Mouse (Mus musculus) neural tube, embryonic 11.5 days (tissue): ENCODE measurements at regions not wholly inside any gene's neighbourhood (a gene's known extent, or its start where the extent isn't known, plus 50 kb on each side); places are given as distances from the start of the nearest gene placed in this dataset.

Experiments used
- ATAC-seq: fragments of 200-750 bp; cut with Nextera tagmentation; 2 replicates; pipeline ENCODE4 v1.8.0; 2017; ENCODE audit warnings: moderate number of reproducible peaks, mild to moderate bottlenecking, moderate TSS enrichment, moderate library complexity; ENCODE audit not compliant: insufficient read depth, low FRiP score, low TSS enrichment
- DNase-seq: peaks from one replicate; pipeline ENCODE4 v3.0.0-alpha.2; 2015; ENCODE audit warnings: low spot score
- H3K27ac ChIP-seq: fragments of 300-500 bp; sonication (generic); 2 replicates; pipeline ENCODE4 v1.5.1; 2014; ENCODE audit warnings: low read depth, mild to moderate bottlenecking, low read length
- H3K27me3 ChIP-seq: fragments of 300-500 bp; sonication (generic); 2 replicates; pipeline ENCODE4 v1.6.1; 2014; ENCODE audit warnings: mild to moderate bottlenecking, low read length, mixed read lengths; ENCODE audit not compliant: control insufficient read depth, insufficient read depth
- H3K36me3 ChIP-seq: fragments of 300-500 bp; sonication (generic); 2 replicates; pipeline ENCODE4 v1.6.1; 2014; ENCODE audit warnings: mild to moderate bottlenecking, low read length, moderate library complexity, mixed read lengths; ENCODE audit not compliant: control insufficient read depth, insufficient read depth
- H3K4me1 ChIP-seq: fragments of 300-500 bp; sonication (generic); 2 replicates; pipeline ENCODE4 v1.6.1; 2014; ENCODE audit warnings: low read length, mixed read lengths; ENCODE audit not compliant: control insufficient read depth, insufficient read depth
- H3K4me2 ChIP-seq: fragments of 300-500 bp; sonication (generic); 2 replicates; pipeline ENCODE4 v1.6.1; 2014; ENCODE audit warnings: low read depth, mild to moderate bottlenecking, moderate library complexity
- H3K4me3 ChIP-seq: fragments of 300-500 bp; sonication (generic); 2 replicates; pipeline ENCODE4 v1.5.1; 2014; ENCODE audit warnings: low read depth, low read length
- H3K9ac ChIP-seq: fragments of 300-500 bp; sonication (generic); 2 replicates; pipeline ENCODE4 v1.6.1; 2014; ENCODE audit warnings: mild to moderate bottlenecking, low read length
- H3K9me3 ChIP-seq: fragments of 300-500 bp; sonication (generic); 2 replicates; pipeline ENCODE4 v1.6.1; 2016; ENCODE audit warnings: low read length; ENCODE audit not compliant: control insufficient read depth
- WGBS: fragments of 180-500 bp; shearing (Covaris S2); extraction: QIAGEN DNeasy Blood & Tissue Kit; methylation state at CpG from one replicate; pipeline ENCODE4 v1.1.7; 2014; 5-methylcytosine and 5-hydroxymethylcytosine counted together

DNA sequence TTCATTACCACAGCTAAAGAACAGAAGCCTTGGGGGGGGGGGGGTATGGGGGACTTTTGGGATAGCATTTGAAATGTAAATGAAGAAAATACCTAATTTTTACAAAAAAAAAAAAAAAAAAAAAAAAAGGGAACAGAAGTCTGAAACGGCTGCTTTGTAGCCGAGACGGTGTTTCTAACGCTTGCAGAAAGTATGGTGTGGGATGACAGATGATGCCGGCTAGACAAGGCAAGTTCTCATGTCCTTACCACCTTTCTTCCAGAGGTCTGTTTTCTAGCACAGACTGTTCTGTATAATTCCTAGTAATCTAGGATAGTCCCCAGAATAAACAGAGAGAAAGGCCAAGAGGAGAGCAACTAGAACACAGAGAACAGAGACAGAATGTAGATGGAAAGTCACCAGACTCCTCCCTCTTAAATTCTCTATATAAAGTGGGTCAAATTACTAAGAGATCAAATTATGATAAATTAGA is 67.2 kb upstream of the Chd2 start:
- ATAC-seq (no peak), DNase-seq (no peak)
- no peak overlapping the region for H3K9ac ChIP-seq
- WGBS = 46% methylated on average over 5 of the region's 5 CpGs
- H3K9me3 ChIP-seq = no peaks in the 10 kb centered on the region
- no peak overlapping the region for H3K4me3 ChIP-seq
- no peaks in the 10 kb centered on the region for H3K27me3 ChIP-seq
- no peak overlapping the region for H3K4me2 ChIP-seq
- H3K4me1 ChIP-seq = peaks cover 12% of the 10 kb centered on the region; the same call in 1 of the 2 replicates
- H3K27ac ChIP-seq = no peak overlapping the region
- no peaks in the 10 kb centered on the region for H3K36me3 ChIP-seq

DNA sequence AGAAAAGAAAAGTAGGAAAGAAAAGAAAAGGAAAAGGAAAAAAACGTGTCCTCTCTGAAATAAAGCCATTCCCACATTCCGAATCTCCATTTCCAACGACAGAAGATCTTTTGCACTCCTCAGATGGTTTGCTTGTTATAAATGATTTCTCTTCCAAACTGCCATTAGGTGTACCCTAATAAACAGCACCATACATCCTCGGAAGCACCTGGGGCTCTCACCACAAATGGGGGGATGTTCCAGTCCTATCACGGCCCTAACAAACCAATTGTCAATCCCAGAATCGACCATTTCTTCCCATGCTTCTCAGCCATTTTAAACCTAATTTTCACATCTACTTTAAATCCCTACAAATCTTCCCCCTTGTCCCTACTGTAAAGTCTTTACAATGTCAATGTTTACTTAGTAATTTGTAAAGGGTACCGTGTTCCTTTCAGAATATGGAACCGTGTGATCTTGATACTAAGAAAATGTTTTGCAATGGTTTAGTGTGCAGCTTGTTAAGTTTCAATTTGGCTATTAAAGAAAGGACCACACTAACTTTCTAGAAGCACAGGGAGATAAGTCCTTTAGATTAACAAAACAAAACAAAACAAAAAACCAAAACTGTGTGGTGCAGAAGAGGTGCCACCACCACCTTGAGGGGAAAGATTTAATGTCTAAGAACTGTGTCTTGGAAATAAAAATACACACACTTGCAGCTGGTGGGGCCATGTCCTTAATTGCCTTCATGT is 66.6 kb upstream of the Chd2 start:
- WGBS = 33% methylated on average over 8 of the region's 8 CpGs
- ATAC-seq = no peak
- no peak overlapping the region for H3K4me3 ChIP-seq

DNA sequence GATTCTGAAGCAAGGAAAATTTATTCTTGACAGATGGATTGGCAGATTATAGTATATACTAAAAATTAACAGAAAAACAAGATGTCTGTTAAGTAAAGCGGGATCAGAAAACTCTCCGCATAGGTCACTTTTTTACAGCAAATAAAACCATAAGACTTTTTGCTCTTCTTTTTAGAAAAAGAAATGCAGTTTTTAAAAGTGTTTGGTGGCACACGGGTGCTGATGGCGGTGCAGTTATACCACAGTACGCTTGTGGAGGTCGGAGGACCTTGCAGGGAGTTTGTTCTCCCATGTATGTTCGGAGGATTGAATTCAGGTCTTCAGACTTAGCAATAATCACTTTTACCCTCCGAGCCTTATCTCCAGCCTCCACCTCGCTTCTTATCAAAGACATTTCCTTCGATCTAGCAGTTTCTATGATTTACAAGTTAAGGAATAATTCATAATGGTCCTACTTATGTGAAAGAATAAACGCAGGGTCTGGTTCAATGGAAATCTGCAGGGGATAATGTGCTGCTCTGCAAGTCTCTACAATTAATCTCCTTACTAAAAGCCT is 65.9 kb upstream of the Chd2 start:
- H3K4me2 ChIP-seq = peak overlapping the region; percentile 45
- no peaks in the 10 kb centered on the region for H3K9me3 ChIP-seq
- H3K4me3 ChIP-seq = peak overlapping the region; percentile 19; the same call in 1 of the 2 replicates
- H3K27me3 ChIP-seq = no peaks in the 10 kb centered on the region
- ATAC-seq (no peak), DNase-seq (no peak)
- WGBS = 15% methylated on average over 11 of the region's 11 CpGs
- no peaks in the 10 kb centered on the region for H3K36me3 ChIP-seq
- H3K9ac ChIP-seq = peak overlapping the region; percentile 45
- peak overlapping the region; percentile 83 for H3K27ac ChIP-seq
- peaks cover 12% of the 10 kb centered on the region; the same call in 1 of the 2 replicates for H3K4me1 ChIP-seq

More for the DNA sequence above, 66.6 kb upstream of the Chd2 start:
- Histone ChIP-seq H3K27ac (no peak overlapping the region; the same call in 1 of the 2 replicates), H3K4me1 (peaks cover 12% of the 10 kb centered on the region; the same call in 1 of the 2 replicates), H3K36me3 (no peaks in the 10 kb centered on the region), H3K27me3 (no peaks in the 10 kb centered on the region), H3K9me3 (no peaks in the 10 kb centered on the region), H3K9ac (no peak overlapping the region), H3K4me2 (peak overlapping the region; percentile 45; the same call in 1 of the 2 replicates)
- DNase-seq = no peak

- H3K4me1 ChIP-seq = peaks cover 12% of the 10 kb centered on the region; the same call in 1 of the 2 replicates
- ATAC-seq (peak; percentile 87), DNase-seq (peak; percentile 96)
- H3K27ac ChIP-seq = peak overlapping the region; percentile 83
- H3K36me3 ChIP-seq = no peaks in the 10 kb centered on the region
- 3% methylated on average over 30 of the region's 30 CpGs for WGBS
- H3K27me3 ChIP-seq = no peaks in the 10 kb centered on the region
- peak overlapping the region; percentile 45 for H3K9ac ChIP-seq
- H3K9me3 ChIP-seq = no peaks in the 10 kb centered on the region
- H3K4me3 ChIP-seq = peak overlapping the region; percentile 19
- H3K4me2 ChIP-seq = peak overlapping the region; percentile 45
Measured at GRCm38 (mm10) chr7:73606677-73607449, 65.2 kb upstream of the Chd2 start.

DNA sequence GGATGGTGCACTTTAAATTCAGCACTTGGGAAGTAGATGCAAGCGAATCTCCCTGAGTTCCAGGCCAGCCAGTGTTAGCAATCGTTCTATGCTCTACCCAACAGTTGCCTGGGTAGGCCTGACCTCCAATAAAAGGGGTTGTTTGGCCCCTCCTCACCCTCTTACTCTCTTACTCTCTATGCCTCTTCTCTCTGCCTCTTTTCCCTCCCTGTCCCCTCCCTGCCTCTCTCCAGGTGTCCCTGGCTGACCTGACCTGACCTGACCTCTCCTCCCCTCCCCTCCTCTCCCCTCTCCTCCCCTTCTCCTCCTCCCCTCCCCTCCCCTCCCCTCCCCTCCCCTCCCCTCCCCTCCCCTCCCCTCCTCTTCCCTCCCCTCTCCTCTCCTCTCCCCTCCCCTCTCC is 63.0 kb upstream of the Chd2 start:
- Histone ChIP-seq H3K4me1 (peaks cover 12% of the 10 kb centered on the region; the same call in 1 of the 2 replicates), H3K9me3 (no peaks in the 10 kb centered on the region), H3K27me3 (no peaks in the 10 kb centered on the region), H3K4me2 (no peak overlapping the region), H3K36me3 (no peaks in the 10 kb centered on the region), H3K9ac (no peak overlapping the region), H3K27ac (no peak overlapping the region), H3K4me3 (no peak overlapping the region)
- 42% methylated on average over 2 of the region's 2 CpGs for WGBS
- ATAC-seq = no peak
- no peak for DNase-seq

GRCm38 (mm10) chr7:73602815-73603551 is 61.4 kb upstream of the Chd2 start:
- H3K9ac ChIP-seq = no peak overlapping the region
- H3K4me1 ChIP-seq = peaks cover 3% of the 10 kb centered on the region; the same call in 1 of the 2 replicates
- no peak overlapping the region for H3K4me2 ChIP-seq
- no peaks in the 10 kb centered on the region for H3K36me3 ChIP-seq
- DNase-seq = no peak
- H3K27ac ChIP-seq = no peak overlapping the region
- 39% methylated on average over 4 of the region's 4 CpGs for WGBS
- H3K4me3 ChIP-seq = no peak overlapping the region
- H3K27me3 ChIP-seq = no peaks in the 10 kb centered on the region
- no peak for ATAC-seq
- no peaks in the 10 kb centered on the region for H3K9me3 ChIP-seq

GRCm38 (mm10) chr7:73601336-73601735 is 59.7 kb upstream of the Chd2 start:
- no peaks in the 10 kb centered on the region for H3K36me3 ChIP-seq
- H3K4me1 ChIP-seq = peaks cover 7% of the 10 kb centered on the region
- no peak overlapping the region for H3K4me2 ChIP-seq
- no peak overlapping the region for H3K9ac ChIP-seq
- ATAC-seq = no peak
- no peaks in the 10 kb centered on the region for H3K27me3 ChIP-seq
- no peaks in the 10 kb centered on the region for H3K9me3 ChIP-seq
- no peak overlapping the region for H3K27ac ChIP-seq
- WGBS = 73% methylated on average over 2 of the region's 2 CpGs
- no peak for DNase-seq
- no peak overlapping the region for H3K4me3 ChIP-seq

GRCm38 (mm10) chr7:73600776-73601175 is 59.1 kb upstream of the Chd2 start:
- H3K36me3 ChIP-seq = no peaks in the 10 kb centered on the region
- H3K9me3 ChIP-seq = no peaks in the 10 kb centered on the region
- H3K4me1 ChIP-seq = peaks cover 13% of the 10 kb centered on the region
- DNase-seq = no peak
- 96% methylated on average over 1 of the region's 1 CpGs for WGBS
- no peak overlapping the region for H3K9ac ChIP-seq
- no peak overlapping the region for H3K4me3 ChIP-seq
- H3K27ac ChIP-seq = no peak overlapping the region
- no peak for ATAC-seq
- H3K4me2 ChIP-seq = no peak overlapping the region
- no peaks in the 10 kb centered on the region for H3K27me3 ChIP-seq
